Mouse (Mus musculus): ENCODE results near the gene Kif1b. TPM values are rescaled to one million over a fixed set of nuclear protein-coding genes. Genes with fewer than 3 reads are reported as not detected.

Gene Kif1b
- 100 to 1,000 TPM; 256 to 358 TPM for total RNA-seq (2021)
- long read RNA-seq, experiment 1, full-length matches to known transcripts = 7 of 473 reads
- long read RNA-seq, experiment 1, partial matches to known transcripts = 74 of 473 reads
- long read RNA-seq, experiment 1, other reads (novel, unspliced or antisense) = 392 of 473 reads
- long read RNA-seq, experiment 2, full-length matches to known transcripts = 3 of 293 reads
- long read RNA-seq, experiment 2, partial matches to known transcripts = 25 of 293 reads
- long read RNA-seq, experiment 2, other reads (novel, unspliced or antisense) = 265 of 293 reads

DNA sequence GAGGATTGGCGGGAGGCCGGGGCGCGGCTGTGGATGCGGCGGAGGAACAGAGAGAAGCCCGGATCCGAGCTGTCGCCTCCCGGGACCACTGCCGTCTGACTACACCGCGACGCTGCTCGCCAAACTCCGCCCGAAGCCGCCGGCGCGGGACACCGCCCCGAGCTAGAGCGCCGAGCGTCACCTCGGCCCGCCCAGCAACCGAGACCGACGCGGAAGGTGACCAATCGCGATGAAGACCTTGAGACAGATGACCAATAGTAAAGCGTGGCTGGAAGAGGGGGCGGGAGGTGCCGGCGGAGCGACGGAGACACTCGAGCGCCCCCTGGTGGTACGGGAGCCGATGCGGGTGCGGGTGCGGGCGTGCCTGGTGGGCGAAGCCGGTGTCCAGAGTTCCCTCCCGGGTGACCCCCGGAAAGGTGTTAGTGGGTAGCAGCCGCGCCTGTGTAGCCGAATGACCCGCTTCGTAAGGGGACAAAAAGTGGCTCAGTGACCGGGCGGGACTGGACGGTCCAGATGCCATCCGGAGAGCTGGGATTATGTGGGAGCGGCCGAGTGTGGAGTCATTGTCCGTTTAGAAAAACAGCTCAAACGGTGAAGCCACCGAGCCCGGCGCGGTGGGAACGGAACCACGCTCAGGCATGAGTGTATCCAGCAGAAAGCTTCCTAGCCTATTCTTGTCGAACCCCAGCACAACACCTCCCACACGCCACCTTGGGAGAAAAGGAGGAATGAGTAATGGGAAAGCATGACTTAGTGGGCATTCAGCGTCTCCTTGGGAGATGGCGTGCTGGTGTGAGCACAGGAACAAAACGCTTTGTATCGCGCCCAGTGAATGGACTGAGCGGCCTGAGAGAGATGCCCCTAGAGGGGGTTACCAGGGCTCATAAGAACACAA is at the start of gene Kif1b:
Gene Kif1b, minus strand, starts transcription at position 98 of the 895 bp plus-strand sequence.
- no peak; the same call in 1 of the 2 replicates for TF ChIP-seq CTCF (IDR thresholded peaks at IDR 0.05)
- intact Hi-C loops (cut with DNase I) = loop anchor here (2.0 kb wide), 1 partner anchor 31 kb away; no protein-coding TSS in a partner anchor

DNA sequence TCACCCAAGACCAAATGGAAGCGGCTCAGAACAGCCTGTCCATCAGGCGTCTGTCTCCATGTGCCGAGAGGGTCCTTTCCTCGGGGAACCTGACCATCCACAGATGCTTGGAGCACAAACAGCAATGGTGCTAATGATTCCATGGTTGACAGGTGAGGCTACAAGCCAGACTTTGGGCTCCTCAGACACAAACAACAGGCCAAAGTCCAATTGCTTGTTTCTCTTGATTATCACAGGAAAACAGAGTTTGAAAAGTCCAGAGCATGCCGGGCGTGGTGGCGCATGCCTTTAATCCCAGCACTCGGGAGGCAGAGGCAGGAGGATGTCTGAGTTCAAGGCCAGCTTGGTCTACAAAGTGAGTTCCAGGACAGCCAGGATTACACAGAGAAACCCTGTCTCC is 47.2 kb upstream of the Kif1b start:
- DNase-seq = no peak
- H3K4me3 ChIP-seq = no peak overlapping the region
- intact Hi-C loops (cut with DNase I) = loop anchor here (10.0 kb wide), 1 partner anchor 270 kb away; no protein-coding TSS in a partner anchor
- H3K27ac ChIP-seq = no peak overlapping the region
- no peak for TF ChIP-seq CTCF (IDR thresholded peaks at IDR 0.05)

More for the DNA sequence above, at the start of gene Kif1b:
- DNase-seq = peak; percentile 99
- Histone ChIP-seq H3K4me3 (peak within 1 kb of the TSS; percentile 92), H3K27ac (peak within 1 kb of the TSS; percentile 97)

DNA sequence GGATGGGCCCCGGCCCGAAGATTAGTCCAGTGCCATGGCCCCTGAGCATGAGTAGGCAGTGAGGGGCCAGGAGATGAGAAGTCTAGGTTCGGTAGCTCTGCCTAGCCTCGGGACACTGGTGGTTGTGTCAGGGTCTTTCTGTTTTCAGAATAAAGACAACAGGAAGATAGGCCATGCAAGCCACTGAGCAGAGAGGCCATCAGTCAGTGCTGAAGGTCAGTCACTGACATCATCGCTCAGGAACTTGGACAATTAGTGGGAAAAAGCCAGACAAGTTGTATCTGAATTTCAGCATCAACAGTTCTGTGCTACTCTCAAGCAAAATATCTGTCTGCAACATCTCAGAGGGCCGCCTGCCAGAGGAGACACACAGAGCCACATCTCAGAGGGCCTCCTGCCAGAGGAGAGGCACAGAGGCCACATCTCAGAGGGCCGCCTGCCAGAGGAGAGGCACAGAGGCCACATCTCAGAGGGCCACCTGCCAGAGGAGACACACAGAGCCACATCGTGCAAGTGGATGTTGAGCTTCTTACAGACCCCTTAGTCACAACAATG is 44.2 kb upstream of the Kif1b start:
- no peak overlapping the region for H3K27ac ChIP-seq
- TF ChIP-seq CTCF (IDR thresholded peaks at IDR 0.05) = no peak
- peak; percentile 77 for DNase-seq
- intact Hi-C loops (cut with DNase I) = loop anchor here (10.0 kb wide), 1 partner anchor 273 kb away; no protein-coding TSS in a partner anchor
- H3K4me3 ChIP-seq = no peak overlapping the region

DNA sequence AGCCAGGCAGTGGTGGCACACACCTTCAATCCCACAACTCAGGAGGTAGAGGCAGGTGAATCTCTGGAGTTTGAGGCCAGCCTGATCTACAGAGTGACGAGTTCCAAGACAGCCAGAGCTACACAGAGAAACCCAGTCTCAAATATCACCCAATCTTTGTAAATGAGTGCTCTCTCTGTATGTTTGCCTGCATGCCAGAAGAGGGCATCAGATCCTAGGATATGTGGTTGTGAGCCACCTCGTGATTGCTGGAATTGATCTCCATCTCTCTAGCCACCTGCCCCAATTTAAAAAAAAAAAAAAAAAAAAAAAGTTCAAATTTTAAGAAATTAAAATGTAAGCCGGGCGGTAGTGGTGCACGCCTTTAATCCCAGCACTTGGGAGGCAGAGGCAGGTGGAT is 41.5 kb upstream of the Kif1b start:
- intact Hi-C loops (cut with DNase I) = loop anchor here (5.0 kb wide), 2 partner anchors 37 to 193 kb away; no protein-coding TSS in a partner anchor
- no peak overlapping the region for H3K4me3 ChIP-seq
- no peak overlapping the region for H3K27ac ChIP-seq
- DNase-seq = no peak
- peak; percentile 53 for TF ChIP-seq CTCF (IDR thresholded peaks at IDR 0.05)

DNA sequence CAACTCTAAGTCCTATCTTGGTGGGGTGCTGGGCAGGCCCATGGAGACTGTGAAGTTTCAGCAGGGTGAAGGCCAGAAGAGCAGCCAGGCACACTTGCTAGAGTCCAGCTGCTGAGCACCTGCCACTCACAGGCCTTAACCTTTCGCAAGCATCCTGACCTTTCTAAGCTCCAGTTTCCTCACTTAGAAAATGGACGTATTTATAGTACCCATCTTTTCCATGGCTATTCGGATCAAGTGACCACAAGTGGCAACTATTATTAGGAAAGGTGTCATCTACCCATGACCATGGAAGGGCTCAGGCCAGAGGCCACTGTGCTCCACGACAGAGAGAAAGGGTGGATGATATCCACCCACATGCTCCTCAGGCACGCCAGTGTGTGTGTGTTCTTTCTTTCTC is 38.4 kb upstream of the Kif1b start:
- TF ChIP-seq CTCF (IDR thresholded peaks at IDR 0.05) = no peak
- Histone ChIP-seq H3K27ac (peak overlapping the region; percentile 87), H3K4me3 (no peak overlapping the region)
- DNase-seq = peak; percentile 80
- intact Hi-C loops (cut with DNase I) = loop anchor here (5.0 kb wide), 2 partner anchors 34 to 196 kb away; no protein-coding TSS in a partner anchor

DNA sequence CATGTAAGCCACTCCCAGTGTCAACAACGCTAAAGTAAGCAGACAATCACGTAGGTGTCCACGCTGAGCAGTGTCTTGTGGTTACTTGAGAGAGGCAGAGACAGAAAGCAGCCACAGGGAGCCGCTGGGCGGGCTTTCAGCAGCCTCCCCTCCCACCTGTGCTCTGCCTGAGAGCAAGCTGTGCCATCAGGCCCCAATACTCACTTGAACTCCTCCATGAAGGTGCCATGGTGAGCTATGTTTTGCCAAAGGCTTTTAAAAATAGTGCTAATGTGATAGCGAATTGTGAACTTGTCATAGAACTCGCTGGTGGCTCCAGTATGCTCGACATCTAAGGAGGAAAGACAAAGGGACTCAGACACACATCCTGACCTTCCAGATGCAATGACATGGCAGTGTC is 36.8 kb upstream of the Kif1b start:
- no peak overlapping the region for H3K4me3 ChIP-seq
- intact Hi-C loops (cut with DNase I) = no loop called here
- no peak for DNase-seq
- TF ChIP-seq CTCF (IDR thresholded peaks at IDR 0.05) = no peak
- H3K27ac ChIP-seq = peak overlapping the region; percentile 21; the same call in 1 of the 2 replicates

DNA sequence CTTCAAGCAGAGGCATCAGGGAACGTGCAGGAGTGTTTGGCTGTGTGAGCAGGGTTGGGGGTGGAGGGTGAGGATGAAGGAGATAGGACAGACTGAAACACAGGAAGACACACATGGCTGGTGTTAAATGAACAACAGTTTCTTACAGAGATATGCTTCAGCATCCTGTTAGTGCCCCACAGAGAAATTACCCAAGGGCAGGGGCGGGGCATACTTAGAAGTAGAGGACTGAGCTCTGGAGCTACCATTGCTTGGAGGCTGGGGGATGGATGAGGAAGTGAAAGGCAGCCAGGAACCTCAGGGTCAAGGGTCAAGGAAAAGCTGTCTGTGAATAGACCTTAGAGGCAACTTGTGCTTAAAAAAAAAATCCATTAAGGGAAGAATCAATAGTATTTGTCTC is 33.2 kb upstream of the Kif1b start:
- Histone ChIP-seq H3K27ac (peak overlapping the region; percentile 53), H3K4me3 (no peak overlapping the region)
- intact Hi-C loops (cut with DNase I) = no loop called here
- DNase-seq = no peak
- TF ChIP-seq CTCF (IDR thresholded peaks at IDR 0.05) = no peak

DNA sequence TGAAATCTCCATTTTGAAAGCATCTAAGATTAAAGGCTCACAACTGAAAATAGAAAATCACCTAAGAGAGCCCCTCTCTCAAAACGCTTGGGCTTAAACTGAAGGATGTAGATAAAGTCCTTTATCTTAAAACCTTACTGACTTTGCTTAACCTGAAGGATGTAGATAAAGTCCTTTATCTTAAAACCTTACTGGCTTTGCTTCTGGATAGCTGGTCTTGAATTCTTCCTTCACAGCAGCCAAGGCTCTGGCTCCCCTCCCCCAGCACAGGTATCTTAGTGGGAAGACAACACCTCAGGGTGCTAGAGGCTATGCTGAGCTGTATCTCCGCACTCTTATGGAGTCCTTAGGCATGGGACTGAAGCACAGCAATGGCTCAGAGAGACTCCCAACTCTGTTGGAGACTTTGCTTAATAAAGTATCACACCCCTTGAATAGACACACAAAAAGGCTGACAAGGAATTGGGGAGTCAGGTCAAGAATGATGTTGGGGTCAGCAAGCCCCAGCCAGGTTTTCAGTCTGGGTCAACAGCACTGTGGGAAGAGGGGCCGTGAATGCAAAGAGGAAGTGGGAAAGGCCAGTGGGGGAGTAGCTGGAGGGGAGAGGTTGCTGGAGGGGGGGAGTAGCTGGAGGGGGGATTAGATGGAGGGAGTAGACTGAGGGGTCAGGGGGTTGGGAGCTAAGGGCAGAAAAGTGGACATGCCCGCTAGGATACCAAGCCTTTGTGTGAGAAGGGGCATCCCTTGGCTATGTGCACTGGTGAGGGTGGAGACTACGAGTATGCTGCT is 32.1 kb upstream of the Kif1b start:
- no peak overlapping the region for H3K4me3 ChIP-seq
- intact Hi-C loops (cut with DNase I) = no loop called here
- no peak for DNase-seq
- 0 out of 2 replicates have a peak overlapping the region, but pooled peaks have one; percentile 53 for H3K27ac ChIP-seq
- no peak for TF ChIP-seq CTCF (IDR thresholded peaks at IDR 0.05)

DNA sequence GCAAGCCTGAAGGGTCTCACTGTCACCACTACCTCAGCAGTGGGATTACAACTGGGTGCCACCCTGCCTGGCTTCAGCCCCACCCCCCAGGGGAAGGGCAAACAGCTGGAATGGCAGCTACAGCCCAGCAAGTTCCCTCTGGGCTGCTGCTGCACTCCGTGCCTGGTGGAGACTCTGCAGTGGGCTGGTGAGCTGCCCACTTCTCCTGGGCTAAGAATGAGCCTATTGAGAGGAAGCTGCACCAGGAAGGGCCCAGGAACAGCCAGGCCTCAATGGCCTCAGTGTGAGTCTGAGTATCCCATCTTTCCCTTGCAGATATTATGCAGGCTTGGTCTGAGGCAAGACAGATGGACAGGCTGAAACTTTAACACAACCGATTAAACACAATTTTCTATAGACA is 30.6 kb upstream of the Kif1b start:
- TF ChIP-seq CTCF (IDR thresholded peaks at IDR 0.05) = no peak
- no peak overlapping the region for H3K4me3 ChIP-seq
- peak overlapping the region; percentile 78 for H3K27ac ChIP-seq
- intact Hi-C loops (cut with DNase I) = no loop called here
- DNase-seq = no peak

DNA sequence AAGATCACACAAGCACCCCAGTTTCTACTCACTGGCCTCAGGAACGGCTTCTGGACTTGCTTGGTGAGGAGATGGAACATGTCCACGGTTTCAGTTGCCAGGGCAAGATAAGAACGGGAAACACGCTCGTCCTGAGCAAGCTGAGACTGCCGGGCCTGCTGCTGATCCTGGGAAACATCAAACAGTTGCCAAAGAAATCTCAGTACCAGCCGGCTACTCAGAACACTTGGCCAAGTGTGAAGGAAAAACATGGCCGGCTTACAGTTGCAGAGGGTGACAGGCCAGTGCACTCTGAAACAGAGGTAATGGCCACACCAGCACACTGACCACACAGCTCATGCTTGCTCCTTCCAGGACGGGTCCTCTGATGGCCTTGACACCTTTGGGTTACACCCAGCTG is 29.9 kb upstream of the Kif1b start:
- intact Hi-C loops (cut with DNase I) = no loop called here
- peak overlapping the region; percentile 78 for H3K27ac ChIP-seq
- peak; percentile 70 for DNase-seq
- no peak overlapping the region for H3K4me3 ChIP-seq
- no peak for TF ChIP-seq CTCF (IDR thresholded peaks at IDR 0.05)

DNA sequence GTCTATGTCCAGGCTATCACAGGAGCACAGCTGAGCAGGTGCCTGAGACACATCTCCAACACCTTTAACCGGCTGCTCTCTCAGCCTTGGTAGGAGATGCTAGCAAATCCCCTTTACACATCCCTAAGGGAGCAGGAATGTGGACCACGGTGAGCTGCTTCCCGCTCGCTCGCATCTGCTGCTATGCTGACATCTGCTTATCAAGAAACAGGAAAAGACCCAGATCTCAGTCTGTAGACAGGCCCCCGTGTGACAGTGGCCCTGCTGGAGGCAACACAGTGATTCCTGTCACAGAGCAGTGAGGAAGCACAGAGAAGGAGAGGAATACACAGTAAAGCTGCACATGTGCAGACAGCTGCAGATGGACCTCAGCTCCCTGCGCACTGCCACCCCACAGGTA is 28.8 kb upstream of the Kif1b start:
- no peak overlapping the region; the same call in 1 of the 2 replicates for H3K27ac ChIP-seq
- no peak for DNase-seq
- intact Hi-C loops (cut with DNase I) = no loop called here
- no peak for TF ChIP-seq CTCF (IDR thresholded peaks at IDR 0.05)
- no peak overlapping the region for H3K4me3 ChIP-seq

DNA sequence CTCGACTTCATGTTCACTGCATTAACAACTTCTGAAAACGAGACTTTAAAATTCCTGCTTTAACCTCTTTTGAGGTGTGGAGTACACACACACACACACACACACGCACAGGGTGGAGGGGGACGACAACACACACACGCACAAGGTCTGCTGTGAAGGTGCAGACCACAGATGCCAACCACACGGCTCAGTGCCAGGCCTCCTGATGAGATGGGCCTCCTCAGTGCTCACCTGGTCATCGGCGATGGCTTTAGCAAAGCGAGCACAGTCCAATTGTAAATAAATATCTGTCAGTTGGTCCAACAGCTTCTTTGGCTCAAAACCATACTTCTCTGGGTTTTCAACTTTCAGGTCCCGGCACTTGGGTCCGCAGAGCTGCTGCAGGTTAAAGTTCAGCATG is 27.4 kb upstream of the Kif1b start:
- H3K27ac ChIP-seq = no peak overlapping the region
- TF ChIP-seq CTCF (IDR thresholded peaks at IDR 0.05) = no peak
- no peak overlapping the region for H3K4me3 ChIP-seq
- intact Hi-C loops (cut with DNase I) = no loop called here
- no peak for DNase-seq
